Mouse (Mus musculus) WW6 (cell line): ENCODE data around the gene Cltc.

Experiments used
- DNase-seq: peaks from one replicate; pipeline ENCODE4 v3.0.0-alpha.2; 2013; ENCODE audit warnings: low read depth, low spot score

Cltc gene

DNA sequence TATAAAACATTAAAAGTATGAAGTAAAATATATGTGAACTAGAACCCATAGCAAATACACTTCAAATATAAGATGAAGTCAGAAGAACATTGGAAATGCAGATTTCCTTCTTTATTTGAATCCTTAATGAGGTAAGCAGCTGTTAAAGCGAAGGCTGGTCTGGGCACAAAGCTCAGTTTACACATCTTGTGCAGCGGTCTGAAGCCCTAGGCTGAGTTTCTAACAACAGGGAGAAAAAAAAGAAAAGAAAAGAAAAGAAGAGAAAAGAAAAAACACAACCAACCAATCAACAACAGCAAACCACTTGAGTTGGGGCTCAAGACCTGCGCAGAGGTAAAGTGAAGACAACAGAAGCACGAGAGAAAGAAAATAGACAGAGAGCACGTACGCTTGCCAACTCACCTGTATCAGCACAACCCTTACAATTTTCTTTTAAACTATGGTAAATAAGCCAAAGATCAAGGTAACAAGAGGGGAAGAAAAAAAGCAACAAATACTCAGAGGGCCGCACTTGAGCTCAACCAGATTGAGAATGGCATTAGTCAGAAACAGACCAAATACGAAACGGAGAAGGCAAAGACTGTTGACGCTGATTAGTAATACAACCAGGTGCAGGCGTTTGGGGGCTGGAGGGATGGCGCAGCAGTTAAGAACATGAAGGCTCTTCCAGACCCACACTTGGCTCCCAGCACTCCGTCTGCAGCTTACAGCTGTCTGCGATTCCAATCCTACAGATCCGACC is 109.5 kb downstream of the Cltc start:
- DNase-seq, result no peak

DNA sequence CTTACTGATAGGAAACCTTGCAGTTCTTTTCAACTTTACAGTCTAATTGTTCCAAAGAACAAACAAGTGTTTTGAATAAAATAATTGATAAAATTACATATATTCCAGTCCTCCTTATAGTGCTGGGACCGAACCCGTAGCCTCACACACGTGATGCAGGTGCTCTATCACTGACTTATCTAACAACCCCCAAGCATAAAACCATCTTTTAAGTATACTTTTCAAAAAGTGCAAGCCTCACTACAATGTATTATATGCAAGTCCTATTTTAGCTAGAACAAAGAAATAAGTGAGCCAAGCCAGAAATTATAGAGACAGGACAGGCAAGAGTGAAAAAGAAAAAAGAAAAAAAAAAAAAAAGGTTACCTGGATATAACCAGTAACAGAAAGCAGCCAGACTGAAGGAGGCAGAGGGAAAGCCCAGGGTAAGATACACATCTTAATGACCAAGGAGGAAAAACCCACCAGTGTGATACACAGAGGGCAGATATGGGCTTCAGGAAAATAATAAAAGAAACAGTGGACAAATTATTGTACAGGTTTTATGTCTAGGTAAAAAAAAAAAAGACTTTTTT is 110.4 kb downstream of the Cltc start:
- no peak for DNase-seq

DNA sequence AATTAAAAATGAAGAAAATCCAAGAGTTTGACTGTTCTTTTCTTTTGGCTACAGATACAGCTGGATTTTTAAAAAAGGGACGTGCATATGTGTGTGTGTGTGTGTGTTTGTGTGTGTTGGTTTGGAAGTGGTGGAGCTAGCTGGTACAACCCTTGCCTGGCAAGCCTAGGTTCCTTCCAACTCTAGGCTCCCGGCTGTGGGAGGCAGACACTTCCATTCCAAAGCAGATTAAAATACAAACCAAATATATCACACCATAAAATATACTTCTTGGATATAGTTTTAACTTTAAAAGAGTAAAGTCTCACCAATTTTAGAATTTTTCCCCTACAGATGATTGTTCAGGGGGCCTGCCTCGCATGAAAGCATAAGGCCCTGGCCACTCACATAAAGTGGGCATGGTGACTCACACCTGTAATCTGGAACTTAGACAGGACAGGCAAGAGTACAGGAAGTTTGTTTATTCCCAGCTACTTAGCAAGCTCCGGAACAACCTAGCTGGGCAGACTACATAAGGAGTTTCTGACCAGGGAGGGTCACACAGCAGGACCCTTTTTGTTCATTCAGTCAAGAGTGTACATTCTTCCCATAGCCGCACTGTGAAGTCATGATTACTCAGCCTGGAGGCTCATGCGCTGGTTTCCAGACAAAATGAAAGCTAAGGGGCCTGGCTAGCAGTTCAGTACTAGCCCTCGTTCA is 111.1 kb downstream of the Cltc start:
- no peak for DNase-seq

- no peak for DNase-seq
Observed at GRCm38 (mm10) chr11:86644553-86644952, 112.8 kb downstream of the Cltc start.
